Mouse (Mus musculus) megakaryocyte, embryonic 14.5 days (primary cell): ENCODE measurements at regions not wholly inside any gene's neighbourhood (a gene's known extent, or its start where the extent isn't known, plus 50 kb on each side); places are given as distances from the start of the nearest gene placed in this dataset.

Experiments
- FLI1 ChIP-seq: IDR thresholded peaks from 2 replicates; pipeline ENCODE4 v1.6.1; 2012; ENCODE audit warnings: low read length, inconsistent platforms, mixed read lengths
- GATA1 ChIP-seq: IDR thresholded peaks from 3 replicates; pipeline ENCODE4 v1.6.1; 2012; ENCODE audit warnings: mixed read lengths, low read length, inconsistent platforms, borderline replicate concordance

- no peak for TF ChIP-seq GATA1
- TF ChIP-seq FLI1, result no peak
Observed at GRCm38 (mm10) chr1:190570563-190570962, 341.0 kb downstream of the Rps6kc1 start.
